Mouse (Mus musculus) embryonic facial prominence, embryonic 14.5 days (tissue): ENCODE measurements around the gene Atp6v0e2. TPM values are rescaled to one million over a fixed set of nuclear protein-coding genes. Genes with fewer than 3 reads are reported as not detected.
"Not testable (repeated sequence)": the region's sequence is repeated elsewhere in the genome, so short reads cannot be mapped to it uniquely, and the experiment has no call there.

ENCODE experiments used
- ATAC-seq: fragments of 200-750 bp; cut with Nextera tagmentation; 2 replicates; pipeline ENCODE4 v1.8.0; 2017; ENCODE audit warnings: low read depth, moderate number of reproducible peaks, moderate TSS enrichment
- DNase-seq: peaks from one replicate; pipeline ENCODE4 v3.0.0-alpha.2; 2015; ENCODE audit warnings: low spot score
- H3K27ac ChIP-seq: fragments of 300-500 bp; sonication (generic); replicated peaks from 2 replicates; pipeline ENCODE4 v1.5.1; 2014; ENCODE audit warnings: low read depth, mild to moderate bottlenecking, low read length, moderate library complexity
- H3K27me3 ChIP-seq: fragments of 300-500 bp; sonication (generic); replicated peaks from 2 replicates; pipeline ENCODE4 v1.6.1; 2014; ENCODE audit warnings: low read length; ENCODE audit not compliant: control insufficient read depth, insufficient read depth
- H3K36me3 ChIP-seq: fragments of 300-500 bp; sonication (generic); 2 replicates; pipeline ENCODE4 v1.6.1; 2014; ENCODE audit warnings: low read length, mixed read lengths; ENCODE audit not compliant: control insufficient read depth, insufficient read depth
- H3K4me1 ChIP-seq: fragments of 300-500 bp; sonication (generic); 2 replicates; pipeline ENCODE4 v1.6.1; 2014; ENCODE audit warnings: antibody characterized with exemption, low read length; ENCODE audit not compliant: control insufficient read depth, insufficient read depth
- H3K4me2 ChIP-seq: fragments of 300-500 bp; sonication (generic); 2 replicates; pipeline ENCODE4 v1.6.1; 2014; ENCODE audit warnings: low read depth, mild to moderate bottlenecking, low read length, moderate library complexity, mixed read lengths
- H3K4me3 ChIP-seq: fragments of 300-500 bp; sonication (generic); 2 replicates; pipeline ENCODE4 v1.5.1; 2014; ENCODE audit warnings: low read depth, mild to moderate bottlenecking, low read length
- H3K9ac ChIP-seq: fragments of 300-500 bp; sonication (generic); 2 replicates; pipeline ENCODE4 v1.6.1; 2014; ENCODE audit warnings: low read depth, mild to moderate bottlenecking, low read length, moderate library complexity, mixed read lengths
- H3K9me3 ChIP-seq: fragments of 300-500 bp; sonication (generic); 2 replicates; pipeline ENCODE4 v1.6.1; 2016; ENCODE audit warnings: low read length; ENCODE audit not compliant: control insufficient read depth
- WGBS: fragments of 180-500 bp; shearing (Covaris S2); extraction: QIAGEN DNeasy Blood & Tissue Kit; methylation state at CpG from one replicate; pipeline ENCODE4 v1.1.7; 2014; 5-methylcytosine and 5-hydroxymethylcytosine counted together
- polyA plus RNA-seq: library from polyadenylated mRNA; unstranded; fragments of >200 nt; fragmentation: Nextera tagmentation; extraction: Ambion mirVana; gene quantifications from 2 replicates; pipeline ENCODE4 v1.2.1, GENCODE M21; 2014

Atp6v0e2 gene
- polyA plus RNA-seq, 1 experiment from 2014 or later: 22.8 TPM

DNA sequence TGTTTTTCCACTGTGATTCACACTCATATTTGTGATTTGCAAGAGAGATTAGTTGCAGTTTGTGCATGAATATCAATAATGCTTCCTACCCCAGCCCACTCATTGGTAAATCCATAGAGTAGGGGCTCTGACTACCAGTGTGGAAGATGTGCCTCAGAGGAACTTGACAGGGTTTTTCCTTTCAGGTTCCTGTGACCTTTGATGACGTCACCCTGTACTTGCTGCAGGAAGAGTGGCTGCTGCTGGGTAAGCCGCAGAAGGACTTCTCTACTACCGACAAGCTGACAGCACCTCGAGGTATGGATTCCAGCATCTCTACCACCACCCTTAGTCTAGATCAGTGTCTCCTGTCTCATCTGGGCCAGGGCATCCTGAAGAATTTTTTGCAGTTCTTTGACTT lies 29.3 kb upstream of the Atp6v0e2 start:
- peaks cover 11% of the 10 kb centered on the region for H3K4me1 ChIP-seq
- no peaks in the 10 kb centered on the region for H3K9me3 ChIP-seq
- ATAC-seq (no peak), DNase-seq (no peak)
- H3K4me2 ChIP-seq: no peak overlapping the region
- H3K9ac ChIP-seq: no peak overlapping the region
- H3K27me3 ChIP-seq: no peaks in the 10 kb centered on the region
- H3K36me3 ChIP-seq: peaks cover 14% of the 10 kb centered on the region
- H3K27ac ChIP-seq: no peak overlapping the region
- H3K4me3 ChIP-seq: no peak overlapping the region
- WGBS: 80% methylated on average over 4 of the region's 4 CpGs

DNA sequence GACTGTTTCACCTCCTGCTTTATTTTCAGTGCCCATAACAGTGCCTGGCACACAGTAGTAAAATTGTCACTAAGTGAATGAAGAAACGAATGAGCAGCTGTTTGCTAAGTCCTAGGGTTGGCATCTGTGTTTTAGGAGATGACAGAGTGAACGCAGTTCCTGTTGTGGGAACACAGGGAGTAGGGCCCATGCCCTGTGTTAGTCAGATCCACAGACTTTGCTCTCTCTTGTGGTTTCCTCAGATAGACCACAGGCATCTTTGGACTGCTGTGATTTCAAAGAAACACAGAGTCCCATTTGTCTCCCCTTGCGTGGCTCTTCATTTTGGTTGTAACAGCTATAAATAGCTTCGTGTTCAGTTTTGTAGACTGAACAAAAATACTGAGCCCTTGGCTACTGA lies 27.0 kb upstream of the Atp6v0e2 start:
- WGBS: 67% methylated on average over 4 of the region's 4 CpGs
- no peak for ATAC-seq
- H3K9me3 ChIP-seq: no peaks in the 10 kb centered on the region

GRCm38 (mm10) chr6:48511861-48512260 lies 25.6 kb upstream of the Atp6v0e2 start:
- Histone ChIP-seq H3K9ac (no peak overlapping the region), H3K4me1 (no peaks in the 10 kb centered on the region), H3K36me3 (peaks cover 47% of the 10 kb centered on the region), H3K9me3 (no peaks in the 10 kb centered on the region), H3K4me2 (no peak overlapping the region), H3K4me3 (no peak overlapping the region), H3K27ac (no peak overlapping the region), H3K27me3 (no peaks in the 10 kb centered on the region)
- DNase-seq (no peak), ATAC-seq (no peak)
- WGBS: 85% methylated on average over 7 of the region's 7 CpGs

More for the DNA sequence above, 27.0 kb upstream of the Atp6v0e2 start:
- Histone ChIP-seq H3K27ac (peak overlapping the region; percentile 33; the same call in 1 of the 2 replicates), H3K9ac (no peak overlapping the region), H3K4me1 (peaks cover 3% of the 10 kb centered on the region), H3K4me2 (no peak overlapping the region), H3K4me3 (no peak overlapping the region), H3K27me3 (no peaks in the 10 kb centered on the region), H3K36me3 (peaks cover 32% of the 10 kb centered on the region)
- peak; percentile 48 for DNase-seq

- H3K9me3 ChIP-seq, H3K4me3 ChIP-seq, H3K27me3 ChIP-seq, DNase-seq, H3K9ac ChIP-seq, ATAC-seq, H3K27ac ChIP-seq, H3K4me1 ChIP-seq, H3K4me2 ChIP-seq: not testable (repeated sequence)
- H3K36me3 ChIP-seq: peaks cover 29% of the 10 kb centered on the region; the same call in 1 of the 2 replicates
- 94% methylated on average over 13 of the region's 16 CpGs for WGBS
Measured at GRCm38 (mm10) chr6:48524882-48525281, 12.5 kb upstream of the Atp6v0e2 start.

DNA sequence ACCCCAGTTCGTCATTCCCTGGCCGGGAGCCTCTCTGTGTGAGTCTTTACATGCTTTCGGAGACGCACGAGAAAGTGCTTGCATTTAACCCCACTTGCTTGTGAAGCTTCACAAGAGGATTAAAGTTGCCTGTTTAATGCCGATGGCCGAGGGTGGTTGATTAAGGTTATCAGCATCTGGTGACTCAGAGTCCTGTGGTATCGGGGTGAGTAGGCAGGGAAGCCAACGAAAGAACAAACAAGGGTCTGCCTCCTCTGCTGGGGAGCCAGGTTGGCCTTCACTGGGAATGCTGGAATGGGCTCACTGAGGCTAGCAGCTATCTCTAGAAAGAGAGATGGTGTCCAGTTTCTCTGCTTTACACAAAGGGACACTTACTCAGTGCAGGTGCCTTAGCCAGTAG lies 9.5 kb upstream of the Atp6v0e2 start:
- Histone ChIP-seq H3K4me1 (no peaks in the 10 kb centered on the region), H3K9ac (no peak overlapping the region), H3K27ac (no peak overlapping the region), H3K4me3 (no peak overlapping the region), H3K36me3 (peaks cover 40% of the 10 kb centered on the region), H3K9me3 (no peaks in the 10 kb centered on the region), H3K4me2 (no peak overlapping the region), H3K27me3 (no peaks in the 10 kb centered on the region)
- no peak for DNase-seq
- ATAC-seq: no peak
- 84% methylated on average over 9 of the region's 9 CpGs for WGBS

DNA sequence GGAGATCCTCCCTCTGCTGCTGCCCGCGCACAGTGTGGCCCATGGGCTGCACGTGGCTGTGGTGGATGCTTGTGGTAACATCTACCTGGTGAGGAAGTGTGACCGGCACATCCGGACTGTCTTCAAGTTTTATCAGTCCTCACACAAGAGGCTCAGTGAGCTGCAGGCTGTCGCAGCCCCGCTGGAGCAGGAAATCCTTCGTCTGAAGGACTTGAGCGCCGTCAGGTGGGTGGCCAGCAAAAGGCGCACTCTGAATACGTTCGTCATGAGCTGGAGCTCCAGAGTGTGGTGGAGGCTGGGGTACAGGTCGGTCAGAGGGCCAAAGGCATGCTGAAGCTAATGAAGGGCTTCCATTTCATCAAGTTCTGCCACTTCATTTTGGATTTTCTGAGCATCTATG lies 8.2 kb upstream of the Atp6v0e2 start:
- no peak overlapping the region for H3K27ac ChIP-seq
- WGBS: 77% methylated on average over 14 of the region's 14 CpGs
- H3K4me3 ChIP-seq: no peak overlapping the region
- peaks cover 40% of the 10 kb centered on the region for H3K36me3 ChIP-seq
- no peaks in the 10 kb centered on the region for H3K27me3 ChIP-seq
- no peak overlapping the region for H3K4me2 ChIP-seq
- DNase-seq (no peak), ATAC-seq (no peak)
- no peak overlapping the region for H3K9ac ChIP-seq
- no peaks in the 10 kb centered on the region for H3K4me1 ChIP-seq
- H3K9me3 ChIP-seq: no peaks in the 10 kb centered on the region

GRCm38 (mm10) chr6:48529871-48530440 lies 7.5 kb upstream of the Atp6v0e2 start:
- Histone ChIP-seq H3K9ac (no peak overlapping the region), H3K4me1 (no peaks in the 10 kb centered on the region), H3K36me3 (peaks cover 40% of the 10 kb centered on the region), H3K4me3 (no peak overlapping the region), H3K27ac (no peak overlapping the region), H3K27me3 (no peaks in the 10 kb centered on the region), H3K9me3 (no peaks in the 10 kb centered on the region), H3K4me2 (no peak overlapping the region)
- no peak for ATAC-seq
- no peak for DNase-seq
- WGBS: 85% methylated on average over 16 of the region's 16 CpGs

GRCm38 (mm10) chr6:48530862-48531261 lies 6.6 kb upstream of the Atp6v0e2 start:
- Histone ChIP-seq H3K4me3 (no peak overlapping the region), H3K4me1 (no peaks in the 10 kb centered on the region), H3K36me3 (peaks cover 35% of the 10 kb centered on the region), H3K4me2 (no peak overlapping the region), H3K9ac (no peak overlapping the region), H3K27ac (no peak overlapping the region), H3K27me3 (no peaks in the 10 kb centered on the region), H3K9me3 (no peaks in the 10 kb centered on the region)
- 64% methylated on average over 2 of the region's 2 CpGs for WGBS
- peak; percentile 39 for DNase-seq
- ATAC-seq: peak; percentile 66

- H3K36me3 ChIP-seq: peaks cover 27% of the 10 kb centered on the region
- H3K4me1 ChIP-seq: no peaks in the 10 kb centered on the region
- 90% methylated on average over 2 of the region's 2 CpGs for WGBS
Measured at GRCm38 (mm10) chr6:48533475-48533874, 3.9 kb upstream of the Atp6v0e2 start.

More at GRCm38 (mm10) chr6:48533475-48533874, 3.9 kb upstream of the Atp6v0e2 start:
- Histone ChIP-seq H3K9ac (peak overlapping the region; percentile 8; the same call in 1 of the 2 replicates), H3K27ac (no peak overlapping the region), H3K27me3 (no peaks in the 10 kb centered on the region), H3K9me3 (no peaks in the 10 kb centered on the region), H3K4me2 (no peak overlapping the region), H3K4me3 (no peak overlapping the region)
- DNase-seq: no peak
- ATAC-seq: no peak
